Mouse (Mus musculus): ENCODE data around the gene Neurl3. TPM values are rescaled to one million over a fixed set of nuclear protein-coding genes. Genes with fewer than 3 reads are reported as not detected.

Neurl3 gene
- polyA plus RNA-seq, 1 experiment from 2014 or later, result 0.90 TPM

DNA sequence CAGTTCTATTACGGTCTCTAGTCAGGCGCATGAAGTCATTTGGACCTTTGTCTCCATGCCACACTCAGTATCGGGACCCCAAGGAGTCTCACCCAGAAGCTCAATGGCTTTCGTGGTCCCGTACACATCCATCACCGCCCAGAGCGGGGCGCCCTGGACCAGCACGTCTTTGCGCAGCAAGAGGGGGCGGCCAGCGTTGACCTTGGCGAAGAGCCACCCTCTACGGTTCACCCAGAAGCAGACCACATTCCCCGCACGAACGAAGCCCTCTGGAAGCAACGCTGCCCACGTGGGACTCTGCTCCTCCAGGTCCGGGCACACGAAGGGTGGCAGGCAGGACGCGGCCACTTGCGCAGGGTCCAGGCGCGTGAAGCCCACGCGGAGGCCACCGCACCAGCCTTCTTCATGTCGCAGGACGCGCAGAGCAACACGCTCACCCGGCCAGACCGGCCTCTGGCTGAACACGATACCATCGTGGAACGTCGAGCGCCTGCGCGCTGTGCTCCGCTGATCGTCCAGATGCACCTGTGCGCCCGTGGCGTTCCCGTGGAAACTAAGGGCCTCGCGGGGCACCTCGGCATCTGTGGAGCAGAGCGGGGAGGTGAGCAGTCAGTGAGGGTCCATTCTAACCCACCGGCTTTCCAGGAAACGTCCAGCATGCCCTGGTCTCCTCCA lies 5.2 kb downstream of the Neurl3 start:
- no peak overlapping the region for H3K9ac ChIP-seq
- no peaks in the 10 kb centered on the region for H3K9me3 ChIP-seq
- H3K4me1 ChIP-seq, result no peaks in the 10 kb centered on the region; the same call in 1 of the 2 replicates
- no peak overlapping the region for H3K27ac ChIP-seq
- peaks cover 28% of the 10 kb centered on the region for H3K27me3 ChIP-seq
- H3K4me2 ChIP-seq (replicated peaks), result peak overlapping the region; percentile 41
- WGBS, result 40% methylated on average over 54 of the region's 54 CpGs
- no peak for ATAC-seq (ENCODE audit: insufficient number of reproducible peaks, insufficient read depth, low FRiP score, low TSS enrichment)
- H3K36me3 ChIP-seq, result no peaks in the 10 kb centered on the region
- peak overlapping the region; percentile 17; the same call in 1 of the 2 replicates for H3K4me3 ChIP-seq

DNA sequence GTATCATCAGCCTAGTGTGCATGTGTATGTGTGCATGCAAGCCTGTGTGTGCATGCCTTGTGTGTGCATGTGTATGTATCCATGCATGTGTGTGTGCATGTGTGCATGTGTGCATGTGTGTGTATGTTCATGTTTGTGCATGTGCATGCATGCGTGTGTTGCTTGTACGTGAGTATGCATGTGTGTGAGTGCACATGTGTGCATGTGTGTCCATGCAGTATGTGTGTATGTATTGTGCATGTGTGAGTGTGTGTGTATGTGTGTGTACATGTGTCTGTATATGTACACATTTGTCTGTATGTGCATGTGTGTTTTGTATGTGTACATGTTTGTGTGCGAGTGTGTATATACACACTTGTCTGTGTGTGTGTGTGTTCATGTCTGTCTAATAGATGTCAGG lies 6.9 kb downstream of the Neurl3 start:
- no peaks in the 10 kb centered on the region for H3K36me3 ChIP-seq
- no peak overlapping the region for H3K9ac ChIP-seq
- H3K27ac ChIP-seq, result no peak overlapping the region
- no peaks in the 10 kb centered on the region; the same call in 1 of the 2 replicates for H3K4me1 ChIP-seq
- peaks cover 28% of the 10 kb centered on the region for H3K27me3 ChIP-seq
- no peak overlapping the region for H3K4me2 ChIP-seq (replicated peaks)
- no peak for ATAC-seq (ENCODE audit: insufficient number of reproducible peaks, insufficient read depth, low FRiP score, low TSS enrichment)
- 94% methylated on average over 3 of the region's 3 CpGs for WGBS
- H3K4me3 ChIP-seq, result no peak overlapping the region
- no peaks in the 10 kb centered on the region for H3K9me3 ChIP-seq

DNA sequence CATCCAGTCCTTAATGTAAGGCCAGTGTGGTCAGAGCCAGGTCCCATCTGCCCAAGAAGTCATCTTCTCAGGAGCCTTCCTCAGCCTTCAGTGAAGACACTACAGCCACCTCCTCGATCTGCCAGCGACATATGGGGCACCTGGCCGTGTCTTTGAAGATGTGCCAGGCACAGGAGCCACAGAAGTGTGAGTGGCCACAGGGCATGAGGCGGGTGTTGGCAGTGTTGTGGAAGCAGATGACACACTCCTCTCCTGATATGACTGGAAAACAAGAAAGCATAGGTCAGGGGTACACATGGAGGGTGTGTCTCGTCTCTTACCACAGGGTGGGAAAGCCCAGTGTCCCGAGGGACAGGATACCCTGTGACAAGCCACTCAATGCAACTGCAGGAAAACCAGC lies 8.2 kb downstream of the Neurl3 start:
- 83% methylated on average over 6 of the region's 6 CpGs for WGBS
- Histone ChIP-seq H3K27ac (no peak overlapping the region), H3K4me2 (replicated peaks) (no peak overlapping the region), H3K27me3 (peaks cover 25% of the 10 kb centered on the region), H3K9ac (no peak overlapping the region), H3K4me3 (no peak overlapping the region), H3K4me1 (no peaks in the 10 kb centered on the region; the same call in 1 of the 2 replicates), H3K36me3 (no peaks in the 10 kb centered on the region), H3K9me3 (no peaks in the 10 kb centered on the region)
- no peak for ATAC-seq (ENCODE audit: insufficient number of reproducible peaks, insufficient read depth, low FRiP score, low TSS enrichment)

DNA sequence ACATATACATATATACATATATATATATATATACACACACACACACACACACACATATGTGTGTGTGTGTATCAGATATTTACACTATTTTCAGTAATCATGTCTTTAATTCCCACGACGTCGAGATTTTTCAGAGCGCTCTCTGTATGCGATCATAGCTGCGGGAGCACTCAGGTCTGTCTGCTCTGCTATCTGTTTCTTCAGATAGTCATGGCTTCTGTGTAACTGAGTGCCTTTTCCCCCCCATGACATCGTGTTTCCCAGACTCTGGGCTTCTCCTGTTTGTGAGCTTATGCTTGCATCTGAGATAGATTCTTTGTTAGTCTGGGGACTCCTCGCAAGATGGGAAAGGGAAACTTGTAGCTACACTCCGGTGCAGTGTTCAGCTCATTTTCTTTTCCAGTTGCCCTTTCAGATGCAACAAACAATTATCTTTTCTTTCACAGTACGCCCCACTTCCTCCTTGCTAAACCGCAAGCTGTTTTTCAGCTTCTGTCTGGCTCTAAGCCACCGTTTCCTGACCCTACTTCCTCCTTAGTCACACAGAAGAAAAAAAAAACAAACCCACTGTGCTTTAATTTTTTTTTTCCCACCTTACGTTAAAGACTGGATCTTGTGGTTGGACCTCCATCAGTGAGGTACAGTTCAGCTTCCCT lies 10.5 kb downstream of the Neurl3 start:
- no peaks in the 10 kb centered on the region for H3K36me3 ChIP-seq
- H3K27me3 ChIP-seq, result peaks cover 9% of the 10 kb centered on the region
- no peak overlapping the region for H3K9ac ChIP-seq
- H3K9me3 ChIP-seq, result no peaks in the 10 kb centered on the region
- ATAC-seq (ENCODE audit: insufficient number of reproducible peaks, insufficient read depth, low FRiP score, low TSS enrichment), result no peak
- H3K4me1 ChIP-seq, result no peaks in the 10 kb centered on the region
- H3K4me2 ChIP-seq (replicated peaks), result no peak overlapping the region
- no peak overlapping the region for H3K4me3 ChIP-seq
- no peak overlapping the region for H3K27ac ChIP-seq
- 61% methylated on average over 13 of the region's 13 CpGs for WGBS

DNA sequence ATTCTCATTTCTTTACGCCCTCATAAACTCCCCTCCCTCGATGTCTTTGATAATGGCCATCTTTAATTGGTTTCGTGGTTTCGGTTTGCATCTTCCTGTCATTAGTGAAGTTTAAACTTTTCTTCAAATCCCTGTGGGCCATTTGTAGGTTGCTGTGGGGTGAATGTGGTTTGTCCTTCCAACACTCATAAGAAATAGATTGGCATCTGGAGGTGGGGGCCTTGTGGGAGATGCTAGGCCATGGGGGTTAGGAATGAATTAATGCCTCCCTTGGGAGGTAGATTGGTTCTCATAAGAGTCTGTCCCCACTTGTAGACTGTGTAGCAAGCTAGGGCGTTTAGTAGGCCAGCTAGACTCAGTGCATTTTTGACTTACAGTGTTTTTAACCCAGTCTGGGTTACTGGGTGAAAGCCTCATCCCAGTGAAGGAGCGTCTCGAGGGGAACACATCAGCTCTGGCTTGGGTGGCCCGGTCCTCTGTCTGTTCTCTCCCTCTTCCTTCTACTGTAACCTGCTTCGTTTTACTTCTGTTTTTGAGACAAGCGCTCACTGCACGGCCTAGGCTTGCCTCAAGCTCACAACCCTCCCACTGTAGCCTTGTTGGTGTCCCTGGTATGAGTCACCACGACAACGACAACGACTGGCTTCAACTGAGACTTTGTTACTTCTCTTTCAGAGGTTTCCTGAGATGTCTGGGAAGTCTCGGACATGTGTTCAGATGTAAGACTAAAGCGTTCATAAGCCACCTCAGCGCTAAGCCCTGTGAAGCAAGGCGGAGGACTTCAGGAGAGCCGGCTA lies 12.6 kb downstream of the Neurl3 start:
- Histone ChIP-seq H3K9ac (no peak overlapping the region), H3K4me1 (no peaks in the 10 kb centered on the region), H3K27ac (no peak overlapping the region), H3K36me3 (no peaks in the 10 kb centered on the region), H3K4me3 (no peak overlapping the region), H3K27me3 (peaks cover 3% of the 10 kb centered on the region; the same call in 1 of the 2 replicates), H3K9me3 (0 out of 2 replicates have a peak, but pooled peaks cover 3% of the 10 kb centered on the region), H3K4me2 (replicated peaks) (no peak overlapping the region)
- no peak for ATAC-seq (ENCODE audit: insufficient number of reproducible peaks, insufficient read depth, low FRiP score, low TSS enrichment)
- 83% methylated on average over 19 of the region's 19 CpGs for WGBS

DNA sequence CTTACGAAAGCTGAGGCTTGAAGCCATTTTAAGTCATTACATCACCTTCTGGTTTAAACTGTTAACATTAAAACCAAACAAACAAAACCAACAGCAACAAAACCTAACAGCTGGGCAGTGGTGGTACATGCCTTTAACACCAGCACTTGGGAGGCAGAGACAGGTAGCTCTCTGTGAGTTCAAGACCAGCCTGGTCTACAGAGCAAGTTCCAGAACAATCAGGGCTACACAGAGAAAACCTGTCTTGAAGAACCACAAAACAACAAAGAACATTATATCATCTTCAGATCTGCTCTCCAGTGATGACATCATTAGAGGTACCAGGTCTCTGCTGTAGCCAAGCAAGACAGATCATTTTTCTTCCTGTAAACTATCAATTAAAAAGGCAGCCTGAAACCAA lies 14.1 kb downstream of the Neurl3 start:
- H3K27me3 ChIP-seq, result peaks cover 9% of the 10 kb centered on the region
- no peaks in the 10 kb centered on the region for H3K4me1 ChIP-seq
- 0 out of 2 replicates have a peak, but pooled peaks cover 9% of the 10 kb centered on the region for H3K9me3 ChIP-seq
- WGBS, result 89% methylated on average over 1 of the region's 1 CpGs
- H3K4me2 ChIP-seq (replicated peaks), result no peak overlapping the region
- H3K4me3 ChIP-seq, result no peak overlapping the region
- no peak overlapping the region for H3K9ac ChIP-seq
- H3K27ac ChIP-seq, result no peak overlapping the region
- no peaks in the 10 kb centered on the region for H3K36me3 ChIP-seq
- ATAC-seq (ENCODE audit: insufficient number of reproducible peaks, insufficient read depth, low FRiP score, low TSS enrichment), result no peak

DNA sequence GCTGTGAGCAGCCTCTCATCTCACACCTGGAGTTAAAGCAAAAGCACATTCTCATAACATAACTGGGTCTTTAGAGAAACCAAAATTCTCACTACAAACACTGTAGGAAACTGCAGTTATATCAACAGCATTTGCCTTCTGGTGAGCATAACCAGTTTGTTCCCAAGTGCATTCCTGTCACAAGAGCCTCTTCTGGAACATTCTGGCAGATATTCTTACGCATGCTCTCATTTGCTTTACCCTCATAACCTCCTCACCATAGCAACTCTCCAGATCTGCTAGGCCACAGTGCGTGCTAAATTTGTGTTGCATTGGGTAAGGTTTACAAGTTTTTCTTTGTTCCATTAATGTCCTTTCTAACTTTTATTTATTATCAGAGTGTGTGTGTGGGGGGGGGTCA lies 15.2 kb downstream of the Neurl3 start:
- Histone ChIP-seq H3K27me3 (peaks cover 18% of the 10 kb centered on the region), H3K27ac (no peak overlapping the region), H3K4me2 (replicated peaks) (no peak overlapping the region), H3K4me1 (no peaks in the 10 kb centered on the region), H3K9ac (no peak overlapping the region), H3K9me3 (0 out of 2 replicates have a peak, but pooled peaks cover 9% of the 10 kb centered on the region), H3K36me3 (no peaks in the 10 kb centered on the region), H3K4me3 (no peak overlapping the region)
- ATAC-seq (ENCODE audit: insufficient number of reproducible peaks, insufficient read depth, low FRiP score, low TSS enrichment), result no peak
- WGBS, result 97% methylated on average over 2 of the region's 2 CpGs

DNA sequence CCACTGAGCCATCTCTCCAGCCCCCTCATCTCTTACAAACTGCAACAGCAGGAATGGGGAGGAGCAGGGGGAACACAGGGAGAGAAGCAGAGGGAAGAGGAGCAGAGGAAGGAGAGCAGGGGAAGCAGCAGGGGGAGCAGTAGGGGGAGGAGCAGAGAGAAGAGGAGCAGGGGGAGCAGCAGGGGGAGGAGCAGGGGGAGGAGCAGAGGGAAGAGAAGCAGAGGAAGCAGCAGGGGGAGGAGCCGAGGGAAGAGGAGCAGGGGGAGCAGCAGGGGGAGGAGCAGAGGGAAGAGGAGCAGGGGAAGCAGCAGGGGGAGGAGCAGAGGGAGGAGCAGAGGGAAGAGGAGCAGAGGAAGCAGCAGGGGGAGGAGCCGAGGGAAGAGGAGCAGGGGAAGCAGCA lies 15.8 kb downstream of the Neurl3 start:
- Histone ChIP-seq H3K9ac (no peak overlapping the region), H3K27me3 (peaks cover 24% of the 10 kb centered on the region), H3K9me3 (0 out of 2 replicates have a peak, but pooled peaks cover 9% of the 10 kb centered on the region), H3K36me3 (no peaks in the 10 kb centered on the region), H3K4me1 (no peaks in the 10 kb centered on the region), H3K27ac (no peak overlapping the region), H3K4me2 (replicated peaks) (no peak overlapping the region), H3K4me3 (no peak overlapping the region)
- 55% methylated on average over 2 of the region's 2 CpGs for WGBS
- no peak for ATAC-seq (ENCODE audit: insufficient number of reproducible peaks, insufficient read depth, low FRiP score, low TSS enrichment)

DNA sequence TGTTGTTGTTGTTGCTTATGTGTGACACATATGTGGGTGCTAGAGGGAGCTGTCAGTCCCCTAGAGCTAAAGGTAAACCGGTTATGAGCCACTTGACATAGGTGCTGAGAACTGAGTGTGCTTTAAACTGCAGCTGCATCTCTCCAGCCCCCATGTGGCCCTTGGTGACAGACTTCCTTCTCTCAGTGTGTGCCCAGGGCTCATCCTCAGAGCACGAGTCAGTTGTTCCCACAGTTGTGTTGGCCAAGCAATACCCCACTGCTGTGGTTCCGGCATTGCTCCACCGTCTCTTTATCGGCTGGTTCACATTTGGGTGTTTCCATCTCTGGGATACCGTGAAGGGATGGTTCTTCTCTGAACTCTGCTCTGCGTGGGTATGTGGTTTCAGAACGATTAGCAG lies 17.2 kb downstream of the Neurl3 start:
- Histone ChIP-seq H3K9ac (no peak overlapping the region), H3K9me3 (0 out of 2 replicates have a peak, but pooled peaks cover 9% of the 10 kb centered on the region), H3K4me2 (replicated peaks) (no peak overlapping the region), H3K36me3 (no peaks in the 10 kb centered on the region), H3K4me1 (no peaks in the 10 kb centered on the region), H3K4me3 (no peak overlapping the region), H3K27ac (no peak overlapping the region), H3K27me3 (peaks cover 26% of the 10 kb centered on the region)
- 90% methylated on average over 8 of the region's 8 CpGs for WGBS
- no peak for ATAC-seq (ENCODE audit: insufficient number of reproducible peaks, insufficient read depth, low FRiP score, low TSS enrichment)

DNA sequence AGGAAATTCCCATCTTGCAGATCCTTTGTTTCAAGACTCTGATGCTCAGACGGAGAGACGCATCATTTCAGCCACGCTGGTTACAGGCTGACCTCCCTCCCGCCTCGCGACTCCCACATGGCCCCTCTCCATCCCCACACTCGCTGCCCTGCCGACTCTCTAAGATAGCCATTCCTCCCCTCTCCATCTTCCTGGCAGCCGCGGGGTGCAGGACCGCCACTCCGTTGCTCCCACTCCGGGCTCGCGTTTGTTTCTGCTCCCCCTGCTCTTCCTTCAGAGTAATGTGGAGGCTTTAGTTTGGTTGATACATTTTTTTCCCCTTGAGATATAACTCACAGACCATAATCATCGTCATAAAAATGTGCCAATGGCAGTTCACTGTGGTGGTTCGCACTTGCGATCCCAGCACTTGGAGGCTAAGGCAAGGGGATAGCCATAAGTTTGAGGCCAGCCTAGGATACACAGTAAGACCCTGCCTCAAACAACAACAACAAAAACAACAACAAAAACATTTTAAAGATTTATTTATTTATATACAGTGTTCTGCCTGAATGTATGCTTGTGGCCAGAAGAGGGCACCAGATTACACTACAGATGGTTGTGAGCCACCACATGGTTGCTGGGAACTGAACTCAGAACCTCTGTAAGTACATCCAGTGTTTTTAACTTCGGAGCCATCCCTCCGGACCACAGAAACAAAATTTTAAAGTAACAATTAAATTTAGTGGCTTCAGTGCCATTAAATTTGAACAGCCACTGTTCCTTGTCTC lies 18.4 kb downstream of the Neurl3 start:
- 25% methylated on average over 20 of the region's 20 CpGs for WGBS
- Histone ChIP-seq H3K27me3 (peaks cover 26% of the 10 kb centered on the region), H3K4me3 (no peak overlapping the region), H3K9ac (no peak overlapping the region), H3K36me3 (no peaks in the 10 kb centered on the region), H3K4me1 (no peaks in the 10 kb centered on the region), H3K4me2 (replicated peaks) (peak overlapping the region; percentile 19; the same call in 1 of the 2 replicates), H3K27ac (no peak overlapping the region), H3K9me3 (0 out of 2 replicates have a peak, but pooled peaks cover 9% of the 10 kb centered on the region)
- ATAC-seq (ENCODE audit: insufficient number of reproducible peaks, insufficient read depth, low FRiP score, low TSS enrichment), result no peak

Data from embryonic facial prominence, embryonic 12.5 days (tissue).